Mouse (Mus musculus) embryonic facial prominence, embryonic 14.5 days (tissue): Measurements from ENCODE around the gene Nav2. TPM values are rescaled to one million over a fixed set of nuclear protein-coding genes. Genes with fewer than 3 reads are reported as not detected.

ENCODE experiments used
- ATAC-seq: fragments of 200-750 bp; cut with Nextera tagmentation; 2 replicates; pipeline ENCODE4 v1.8.0; 2017; ENCODE audit warnings: low read depth, moderate number of reproducible peaks, moderate TSS enrichment
- DNase-seq: peaks from one replicate; pipeline ENCODE4 v3.0.0-alpha.2; 2015; ENCODE audit warnings: low spot score
- H3K27ac ChIP-seq: fragments of 300-500 bp; sonication (generic); replicated peaks from 2 replicates; pipeline ENCODE4 v1.5.1; 2014; ENCODE audit warnings: low read depth, mild to moderate bottlenecking, low read length, moderate library complexity
- H3K27me3 ChIP-seq: fragments of 300-500 bp; sonication (generic); replicated peaks from 2 replicates; pipeline ENCODE4 v1.6.1; 2014; ENCODE audit warnings: low read length; ENCODE audit not compliant: control insufficient read depth, insufficient read depth
- H3K36me3 ChIP-seq: fragments of 300-500 bp; sonication (generic); 2 replicates; pipeline ENCODE4 v1.6.1; 2014; ENCODE audit warnings: low read length, mixed read lengths; ENCODE audit not compliant: control insufficient read depth, insufficient read depth
- H3K4me1 ChIP-seq: fragments of 300-500 bp; sonication (generic); 2 replicates; pipeline ENCODE4 v1.6.1; 2014; ENCODE audit warnings: antibody characterized with exemption, low read length; ENCODE audit not compliant: control insufficient read depth, insufficient read depth
- H3K4me2 ChIP-seq: fragments of 300-500 bp; sonication (generic); 2 replicates; pipeline ENCODE4 v1.6.1; 2014; ENCODE audit warnings: low read depth, mild to moderate bottlenecking, low read length, moderate library complexity, mixed read lengths
- H3K4me3 ChIP-seq: fragments of 300-500 bp; sonication (generic); 2 replicates; pipeline ENCODE4 v1.5.1; 2014; ENCODE audit warnings: low read depth, mild to moderate bottlenecking, low read length
- H3K9ac ChIP-seq: fragments of 300-500 bp; sonication (generic); 2 replicates; pipeline ENCODE4 v1.6.1; 2014; ENCODE audit warnings: low read depth, mild to moderate bottlenecking, low read length, moderate library complexity, mixed read lengths
- H3K9me3 ChIP-seq: fragments of 300-500 bp; sonication (generic); 2 replicates; pipeline ENCODE4 v1.6.1; 2016; ENCODE audit warnings: low read length; ENCODE audit not compliant: control insufficient read depth
- WGBS: fragments of 180-500 bp; shearing (Covaris S2); extraction: QIAGEN DNeasy Blood & Tissue Kit; methylation state at CpG from one replicate; pipeline ENCODE4 v1.1.7; 2014; 5-methylcytosine and 5-hydroxymethylcytosine counted together
- polyA plus RNA-seq: library from polyadenylated mRNA; unstranded; fragments of >200 nt; fragmentation: Nextera tagmentation; extraction: Ambion mirVana; gene quantifications from 2 replicates; pipeline ENCODE4 v1.2.1, GENCODE M21; 2014

The Nav2 gene
- polyA plus RNA-seq, 1 experiment from 2014 or later: 13.5 TPM

GRCm38 (mm10) chr7:49205551-49205950 lies 297.0 kb downstream of the Nav2 start:
- Histone ChIP-seq H3K4me1 (no peaks in the 10 kb centered on the region; the same call in 1 of the 2 replicates), H3K4me3 (no peak overlapping the region), H3K9ac (no peak overlapping the region), H3K4me2 (no peak overlapping the region), H3K36me3 (no peaks in the 10 kb centered on the region), H3K27ac (no peak overlapping the region), H3K9me3 (no peaks in the 10 kb centered on the region), H3K27me3 (no peaks in the 10 kb centered on the region)
- 81% methylated on average over 1 of the region's 1 CpGs for WGBS
- ATAC-seq (no peak), DNase-seq (no peak)

GRCm38 (mm10) chr7:49206775-49207676 lies 298.5 kb downstream of the Nav2 start:
- Histone ChIP-seq H3K27ac (no peak overlapping the region), H3K4me3 (no peak overlapping the region), H3K27me3 (no peaks in the 10 kb centered on the region), H3K4me1 (no peaks in the 10 kb centered on the region; the same call in 1 of the 2 replicates), H3K36me3 (no peaks in the 10 kb centered on the region), H3K9me3 (no peaks in the 10 kb centered on the region), H3K9ac (no peak overlapping the region), H3K4me2 (no peak overlapping the region)
- WGBS: 73% methylated on average over 5 of the region's 5 CpGs
- DNase-seq: no peak
- no peak for ATAC-seq

- Histone ChIP-seq H3K4me3 (no peak overlapping the region), H3K27ac (no peak overlapping the region), H3K36me3 (no peaks in the 10 kb centered on the region), H3K9ac (no peak overlapping the region), H3K27me3 (no peaks in the 10 kb centered on the region), H3K9me3 (no peaks in the 10 kb centered on the region), H3K4me1 (no peaks in the 10 kb centered on the region), H3K4me2 (no peak overlapping the region)
- WGBS: 65% methylated on average over 7 of the region's 7 CpGs
- ATAC-seq: no peak
- DNase-seq: peak; percentile 37
Measured at GRCm38 (mm10) chr7:49209526-49209925, 301.0 kb downstream of the Nav2 start.

- H3K4me3 ChIP-seq: no peak overlapping the region
- H3K9me3 ChIP-seq: no peaks in the 10 kb centered on the region
- no peaks in the 10 kb centered on the region for H3K4me1 ChIP-seq
- H3K27me3 ChIP-seq: no peaks in the 10 kb centered on the region
- no peaks in the 10 kb centered on the region for H3K36me3 ChIP-seq
- ATAC-seq (no peak), DNase-seq (no peak)
- no peak overlapping the region for H3K4me2 ChIP-seq
- no peak overlapping the region for H3K27ac ChIP-seq
- WGBS: 89% methylated on average over 8 of the region's 8 CpGs
- no peak overlapping the region for H3K9ac ChIP-seq
Measured at GRCm38 (mm10) chr7:49210721-49211120, 302.2 kb downstream of the Nav2 start.

- no peaks in the 10 kb centered on the region for H3K9me3 ChIP-seq
- no peak overlapping the region for H3K4me3 ChIP-seq
- H3K4me2 ChIP-seq: no peak overlapping the region
- WGBS: 86% methylated on average over 4 of the region's 4 CpGs
- H3K4me1 ChIP-seq: no peaks in the 10 kb centered on the region
- ATAC-seq: no peak
- H3K27me3 ChIP-seq: no peaks in the 10 kb centered on the region
- peak; percentile 8 for DNase-seq
- no peak overlapping the region for H3K27ac ChIP-seq
- H3K36me3 ChIP-seq: no peaks in the 10 kb centered on the region
- H3K9ac ChIP-seq: no peak overlapping the region
Measured at GRCm38 (mm10) chr7:49213011-49213410, 304.5 kb downstream of the Nav2 start.

GRCm38 (mm10) chr7:49217786-49218185 lies 309.3 kb downstream of the Nav2 start:
- no peaks in the 10 kb centered on the region for H3K4me1 ChIP-seq
- no peaks in the 10 kb centered on the region for H3K36me3 ChIP-seq
- H3K4me3 ChIP-seq: no peak overlapping the region
- 0 out of 2 replicates have a peak, but pooled peaks cover 3% of the 10 kb centered on the region for H3K9me3 ChIP-seq
- DNase-seq (no peak), ATAC-seq (no peak)
- WGBS: 35% methylated on average over 6 of the region's 6 CpGs
- H3K27ac ChIP-seq: no peak overlapping the region
- H3K9ac ChIP-seq: no peak overlapping the region
- H3K4me2 ChIP-seq: no peak overlapping the region
- no peaks in the 10 kb centered on the region for H3K27me3 ChIP-seq

- Histone ChIP-seq H3K4me1 (no peaks in the 10 kb centered on the region), H3K27me3 (no peaks in the 10 kb centered on the region), H3K36me3 (no peaks in the 10 kb centered on the region), H3K4me3 (no peak overlapping the region), H3K27ac (no peak overlapping the region), H3K9me3 (0 out of 2 replicates have a peak, but pooled peaks cover 3% of the 10 kb centered on the region), H3K9ac (no peak overlapping the region), H3K4me2 (no peak overlapping the region)
- ATAC-seq (no peak), DNase-seq (no peak)
- 60% methylated on average over 5 of the region's 5 CpGs for WGBS
Measured at GRCm38 (mm10) chr7:49225741-49226140, 317.2 kb downstream of the Nav2 start.

GRCm38 (mm10) chr7:49232969-49233368 lies 324.5 kb downstream of the Nav2 start:
- ATAC-seq: no peak
- H3K4me1 ChIP-seq: peaks cover 5% of the 10 kb centered on the region; the same call in 1 of the 2 replicates
- H3K27ac ChIP-seq: no peak overlapping the region
- H3K36me3 ChIP-seq: no peaks in the 10 kb centered on the region
- H3K27me3 ChIP-seq: no peaks in the 10 kb centered on the region
- H3K9ac ChIP-seq: no peak overlapping the region
- 70% methylated on average over 2 of the region's 2 CpGs for WGBS
- no peak for DNase-seq
- no peaks in the 10 kb centered on the region for H3K9me3 ChIP-seq
- H3K4me3 ChIP-seq: no peak overlapping the region
- no peak overlapping the region for H3K4me2 ChIP-seq

- 70% methylated on average over 8 of the region's 8 CpGs for WGBS
- H3K4me1 ChIP-seq: peaks cover 5% of the 10 kb centered on the region; the same call in 1 of the 2 replicates
- no peak overlapping the region for H3K27ac ChIP-seq
- DNase-seq: no peak
- ATAC-seq: no peak
- no peaks in the 10 kb centered on the region for H3K27me3 ChIP-seq
- no peak overlapping the region for H3K9ac ChIP-seq
- no peaks in the 10 kb centered on the region for H3K36me3 ChIP-seq
- no peak overlapping the region for H3K4me2 ChIP-seq
- no peak overlapping the region for H3K4me3 ChIP-seq
- no peaks in the 10 kb centered on the region for H3K9me3 ChIP-seq
Measured at GRCm38 (mm10) chr7:49234288-49234687, 325.8 kb downstream of the Nav2 start.
